Mouse (Mus musculus) ES-E14 (cell line): Measurements from ENCODE around the gene Foxl1.

Experiments used
- CHD2 ChIP-seq: IDR thresholded peaks from 2 replicates; pipeline ENCODE4 v1.6.1; 2014; ENCODE audit warnings: mild to moderate bottlenecking, low read depth, low read length, inconsistent platforms
- HCFC1 ChIP-seq: IDR thresholded peaks from 2 replicates; pipeline ENCODE4 v1.6.1; 2012; ENCODE audit warnings: low read length, inconsistent platforms, borderline replicate concordance; ENCODE audit not compliant: insufficient read depth
- MAFK ChIP-seq: IDR thresholded peaks from 2 replicates; pipeline ENCODE4 v1.6.1; 2014; ENCODE audit warnings: mild to moderate bottlenecking, low read depth, low read length, inconsistent platforms; ENCODE audit not compliant: insufficient read depth

GRCm38 (mm10) chr8:121121704-121122103, 6.0 kb upstream of the Foxl1 start:
- TF ChIP-seq HCFC1 (no peak), MAFK (no peak), CHD2 (no peak)
